Mouse (Mus musculus) kidney, embryonic 15.5 days (tissue): ENCODE results near the gene Dchs2. TPM values are rescaled to one million over a fixed set of nuclear protein-coding genes. Genes with fewer than 3 reads are reported as not detected.

Experiments
- ATAC-seq: fragments of 200-750 bp; cut with Nextera tagmentation; replicated peaks from 2 replicates; pipeline ENCODE4 v1.8.0; 2017; ENCODE audit warnings: moderate TSS enrichment; ENCODE audit not compliant: low FRiP score
- H3K27ac ChIP-seq: fragments of 300-500 bp; sonication (generic); 2 replicates; pipeline ENCODE4 v1.5.1; 2015; ENCODE audit warnings: mild to moderate bottlenecking, inconsistent platforms
- H3K27me3 ChIP-seq: fragments of 300-500 bp; sonication (generic); 2 replicates; pipeline ENCODE4 v1.6.1; 2015; ENCODE audit warnings: inconsistent platforms
- H3K36me3 ChIP-seq: fragments of 300-500 bp; sonication (generic); 2 replicates; pipeline ENCODE4 v1.6.1; 2015; ENCODE audit warnings: inconsistent platforms
- H3K4me1 ChIP-seq: fragments of 300-500 bp; sonication (generic); 2 replicates; pipeline ENCODE4 v1.6.1; 2015; ENCODE audit warnings: inconsistent platforms
- H3K4me2 ChIP-seq: fragments of 300-500 bp; sonication (generic); 2 replicates; pipeline ENCODE4 v1.6.1; 2015; ENCODE audit warnings: moderate library complexity, mild to moderate bottlenecking, inconsistent platforms
- H3K4me3 ChIP-seq: fragments of 300-500 bp; sonication (generic); replicated peaks from 2 replicates; pipeline ENCODE4 v1.5.1; 2015; ENCODE audit warnings: mild to moderate bottlenecking, inconsistent platforms
- H3K9ac ChIP-seq: fragments of 300-500 bp; sonication (generic); 2 replicates; pipeline ENCODE4 v1.6.1; 2015; ENCODE audit warnings: mild to moderate bottlenecking, inconsistent platforms
- H3K9me3 ChIP-seq: fragments of 300-500 bp; sonication (generic); replicated peaks from 2 replicates; pipeline ENCODE4 v1.6.1; 2016; ENCODE audit warnings: inconsistent platforms
- WGBS: fragments of 180-500 bp; shearing (Covaris S2); methylation state at CpG from one replicate; pipeline ENCODE4 v1.1.7; 2015; ENCODE audit warnings: mixed read lengths; 5-methylcytosine and 5-hydroxymethylcytosine counted together
- polyA plus RNA-seq: library from polyadenylated mRNA; unstranded; fragments of >200 nt; fragmentation: Nextera tagmentation; extraction: Ambion mirVana; gene quantifications from 2 replicates; pipeline ENCODE4 v1.2.1, GENCODE M21; 2015

Gene Dchs2
- polyA plus RNA-seq, 1 experiment from 2014 or later: 0.21 TPM

- Histone ChIP-seq H3K4me2 (no peak overlapping the region), H3K27ac (no peak overlapping the region), H3K9me3 (no peaks in the 10 kb centered on the region), H3K4me3 (no peak overlapping the region), H3K4me1 (peaks cover 3% of the 10 kb centered on the region; the same call in 1 of the 2 replicates), H3K36me3 (no peaks in the 10 kb centered on the region), H3K9ac (no peak overlapping the region), H3K27me3 (peaks cover 17% of the 10 kb centered on the region)
- ATAC-seq: peak; percentile 74
- 60% methylated on average over 14 of the region's 14 CpGs for WGBS
These were observed 142.5 kb downstream of the Dchs2 start for GRCm38 (mm10) chr3:83270228-83270627.

GRCm38 (mm10) chr3:83270982-83271381 lies 143.2 kb downstream of the Dchs2 start:
- Histone ChIP-seq H3K9ac (no peak overlapping the region), H3K4me3 (no peak overlapping the region), H3K9me3 (no peaks in the 10 kb centered on the region), H3K4me1 (peaks cover 3% of the 10 kb centered on the region; the same call in 1 of the 2 replicates), H3K4me2 (no peak overlapping the region), H3K27me3 (peaks cover 22% of the 10 kb centered on the region), H3K36me3 (no peaks in the 10 kb centered on the region), H3K27ac (no peak overlapping the region)
- 66% methylated on average over 9 of the region's 9 CpGs for WGBS
- ATAC-seq: no peak

GRCm38 (mm10) chr3:83273555-83274244 lies 146.0 kb downstream of the Dchs2 start:
- Histone ChIP-seq H3K4me1 (peaks cover 3% of the 10 kb centered on the region; the same call in 1 of the 2 replicates), H3K4me3 (no peak overlapping the region), H3K4me2 (peak overlapping the region; percentile 39), H3K27me3 (peaks cover 22% of the 10 kb centered on the region), H3K27ac (no peak overlapping the region), H3K36me3 (no peaks in the 10 kb centered on the region), H3K9ac (no peak overlapping the region), H3K9me3 (no peaks in the 10 kb centered on the region)
- peak; percentile 49 for ATAC-seq
- 37% methylated on average over 19 of the region's 19 CpGs for WGBS

- H3K4me2 ChIP-seq: no peak overlapping the region
- no peak for ATAC-seq
- H3K27me3 ChIP-seq: peaks cover 22% of the 10 kb centered on the region
- H3K36me3 ChIP-seq: no peaks in the 10 kb centered on the region
- WGBS: 64% methylated on average over 5 of the region's 5 CpGs
- H3K27ac ChIP-seq: no peak overlapping the region
- H3K4me3 ChIP-seq: no peak overlapping the region
- peaks cover 3% of the 10 kb centered on the region; the same call in 1 of the 2 replicates for H3K4me1 ChIP-seq
- no peak overlapping the region for H3K9ac ChIP-seq
- no peaks in the 10 kb centered on the region for H3K9me3 ChIP-seq
These were observed 148.0 kb downstream of the Dchs2 start for GRCm38 (mm10) chr3:83275703-83276102.

GRCm38 (mm10) chr3:83283882-83284281 lies 156.1 kb downstream of the Dchs2 start:
- WGBS: 65% methylated on average over 1 of the region's 1 CpGs
- H3K36me3 ChIP-seq: no peaks in the 10 kb centered on the region
- ATAC-seq: no peak

GRCm38 (mm10) chr3:83286975-83287405 lies 159.2 kb downstream of the Dchs2 start:
- ATAC-seq: peak; percentile 86
- 1% methylated on average over 11 of the region's 11 CpGs for WGBS

More at GRCm38 (mm10) chr3:83283882-83284281, 156.1 kb downstream of the Dchs2 start:
- H3K27me3 ChIP-seq: peaks cover 6% of the 10 kb centered on the region; the same call in 1 of the 2 replicates
- H3K9me3 ChIP-seq: no peaks in the 10 kb centered on the region
- peaks cover 3% of the 10 kb centered on the region; the same call in 1 of the 2 replicates for H3K4me1 ChIP-seq
- H3K27ac ChIP-seq: no peak overlapping the region
- no peak overlapping the region for H3K4me2 ChIP-seq
- no peak overlapping the region for H3K9ac ChIP-seq
- H3K4me3 ChIP-seq: no peak overlapping the region

GRCm38 (mm10) chr3:83288118-83288840 lies 160.5 kb downstream of the Dchs2 start:
- peaks cover 3% of the 10 kb centered on the region; the same call in 1 of the 2 replicates for H3K4me1 ChIP-seq
- no peak overlapping the region for H3K4me2 ChIP-seq
- H3K9ac ChIP-seq: no peak overlapping the region
- 42% methylated on average over 6 of the region's 6 CpGs for WGBS
- H3K27ac ChIP-seq: no peak overlapping the region
- H3K27me3 ChIP-seq: peaks cover 6% of the 10 kb centered on the region; the same call in 1 of the 2 replicates
- ATAC-seq: peak; percentile 73; the same call in 1 of the 2 replicates
- H3K9me3 ChIP-seq: no peaks in the 10 kb centered on the region
- no peaks in the 10 kb centered on the region for H3K36me3 ChIP-seq
- no peak overlapping the region for H3K4me3 ChIP-seq

More at GRCm38 (mm10) chr3:83286975-83287405, 159.2 kb downstream of the Dchs2 start:
- H3K4me1 ChIP-seq: peaks cover 3% of the 10 kb centered on the region; the same call in 1 of the 2 replicates
- peak overlapping the region; percentile 72 for H3K27ac ChIP-seq
- H3K4me2 ChIP-seq: peak overlapping the region; percentile 76
- H3K27me3 ChIP-seq: peaks cover 6% of the 10 kb centered on the region; the same call in 1 of the 2 replicates
- H3K9me3 ChIP-seq: no peaks in the 10 kb centered on the region
- H3K4me3 ChIP-seq: peak overlapping the region; percentile 48
- H3K9ac ChIP-seq: peak overlapping the region; percentile 43; the same call in 1 of the 2 replicates
- no peaks in the 10 kb centered on the region for H3K36me3 ChIP-seq

GRCm38 (mm10) chr3:83290482-83290881 lies 162.7 kb downstream of the Dchs2 start:
- no peak for ATAC-seq
- Histone ChIP-seq H3K27ac (no peak overlapping the region), H3K4me2 (no peak overlapping the region), H3K27me3 (peaks cover 6% of the 10 kb centered on the region; the same call in 1 of the 2 replicates), H3K4me3 (no peak overlapping the region), H3K4me1 (peaks cover 3% of the 10 kb centered on the region; the same call in 1 of the 2 replicates), H3K9me3 (no peaks in the 10 kb centered on the region), H3K36me3 (no peaks in the 10 kb centered on the region), H3K9ac (no peak overlapping the region)

- WGBS: 93% methylated on average over 1 of the region's 1 CpGs
These were observed 163.2 kb downstream of the Dchs2 start for GRCm38 (mm10) chr3:83290953-83291352.

GRCm38 (mm10) chr3:83299783-83300382 lies 172.1 kb downstream of the Dchs2 start:
- Histone ChIP-seq H3K4me3 (no peak overlapping the region), H3K27me3 (no peaks in the 10 kb centered on the region), H3K36me3 (no peaks in the 10 kb centered on the region), H3K9me3 (no peaks in the 10 kb centered on the region), H3K9ac (no peak overlapping the region), H3K27ac (no peak overlapping the region), H3K4me1 (no peaks in the 10 kb centered on the region), H3K4me2 (no peak overlapping the region)
- WGBS: 49% methylated on average over 5 of the region's 5 CpGs
- ATAC-seq: no peak

More at GRCm38 (mm10) chr3:83290953-83291352, 163.2 kb downstream of the Dchs2 start:
- Histone ChIP-seq H3K4me3 (no peak overlapping the region), H3K9me3 (no peaks in the 10 kb centered on the region), H3K9ac (no peak overlapping the region), H3K4me2 (no peak overlapping the region), H3K4me1 (peaks cover 3% of the 10 kb centered on the region; the same call in 1 of the 2 replicates), H3K36me3 (no peaks in the 10 kb centered on the region), H3K27me3 (peaks cover 2% of the 10 kb centered on the region; the same call in 1 of the 2 replicates), H3K27ac (no peak overlapping the region)
- no peak for ATAC-seq

GRCm38 (mm10) chr3:83303876-83304275 lies 176.1 kb downstream of the Dchs2 start:
- H3K36me3 ChIP-seq: no peaks in the 10 kb centered on the region
- no peaks in the 10 kb centered on the region for H3K4me1 ChIP-seq
- no peaks in the 10 kb centered on the region for H3K27me3 ChIP-seq
- H3K9me3 ChIP-seq: no peaks in the 10 kb centered on the region
- no peak for ATAC-seq
- H3K9ac ChIP-seq: no peak overlapping the region
- H3K27ac ChIP-seq: no peak overlapping the region
- no peak overlapping the region for H3K4me2 ChIP-seq
- WGBS: 70% methylated on average over 5 of the region's 5 CpGs
- no peak overlapping the region for H3K4me3 ChIP-seq
